Mouse (Mus musculus) liver, adult (tissue): ENCODE data around the gene Tmem270.

Source experiments
- GATA4 ChIP-seq: IDR thresholded peaks from 2 replicates; pipeline ENCODE4 v1.6.1; 2014; ENCODE audit warnings: mild to moderate bottlenecking, low read length; ENCODE audit not compliant: insufficient replicate concordance

Tmem270 gene

GRCm38 (mm10) chr5:134934666-134935065, 28.1 kb upstream of the Tmem270 start:
- TF ChIP-seq GATA4 = no peak

DNA sequence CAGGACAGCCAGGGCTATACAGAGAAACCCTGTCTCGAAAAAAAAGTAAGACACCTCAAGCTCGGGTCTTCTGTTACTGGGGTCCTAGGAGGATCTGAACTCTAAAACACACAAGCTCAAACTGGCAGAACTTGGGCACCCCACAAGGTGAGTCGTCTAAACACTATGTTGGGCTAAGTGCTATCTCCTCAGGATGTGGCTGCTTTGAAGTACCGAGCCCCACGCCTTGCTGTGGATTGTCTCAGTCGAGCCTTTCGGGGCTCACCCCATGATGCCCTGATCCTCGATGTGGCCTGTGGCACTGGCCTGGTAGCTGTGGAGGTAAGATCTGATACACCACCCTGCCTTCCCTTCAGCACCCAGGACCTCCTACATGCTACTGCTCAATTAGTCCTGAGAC, 26.7 kb upstream of the Tmem270 start:
- no peak for TF ChIP-seq GATA4

GRCm38 (mm10) chr5:134932903-134933276, 26.4 kb upstream of the Tmem270 start:
- TF ChIP-seq GATA4 = no peak

GRCm38 (mm10) chr5:134932179-134932902, 25.8 kb upstream of the Tmem270 start, which contains the start of gene Mettl27:
Gene Mettl27 (plus strand): TSS chr5:134932368.
- no peak for TF ChIP-seq GATA4

GRCm38 (mm10) chr5:134929988-134930387, 23.5 kb upstream of the Tmem270 start:
- TF ChIP-seq GATA4 = no peak

- TF ChIP-seq GATA4 = no peak
These were observed 20.2 kb upstream of the Tmem270 start for GRCm38 (mm10) chr5:134926726-134927125.

- TF ChIP-seq GATA4 = no peak
These were observed 16.6 kb upstream of the Tmem270 start for GRCm38 (mm10) chr5:134923141-134923540.

GRCm38 (mm10) chr5:134921106-134921505, 14.6 kb upstream of the Tmem270 start:
- no peak for TF ChIP-seq GATA4

DNA sequence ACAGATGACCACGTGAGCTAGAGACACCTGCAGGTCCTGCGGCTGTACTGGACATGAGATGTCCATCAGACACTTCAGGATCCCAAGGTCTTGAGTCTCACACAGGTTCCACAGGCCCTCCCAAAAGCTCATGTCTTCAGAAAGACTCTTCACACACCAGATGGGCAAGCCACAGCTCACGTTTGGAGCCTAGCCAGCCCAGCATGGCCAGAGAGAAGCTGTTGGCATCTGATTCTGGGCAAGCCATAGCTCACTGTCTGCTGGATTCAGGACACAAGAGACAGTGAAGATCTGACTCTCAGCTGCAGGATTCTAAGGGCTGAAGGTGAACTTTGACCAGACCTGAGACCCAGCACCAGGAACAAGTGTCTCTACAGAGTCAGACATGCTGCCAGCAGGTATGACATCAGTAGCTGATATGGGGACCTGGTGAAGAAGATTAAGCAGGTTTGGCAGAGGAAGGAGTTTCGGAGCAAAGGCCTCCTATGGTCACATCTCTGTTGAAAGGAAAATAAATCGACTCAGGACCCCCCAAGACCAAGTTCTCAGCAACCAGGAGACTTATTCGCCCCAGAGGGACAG, 13.7 kb upstream of the Tmem270 start:
- TF ChIP-seq GATA4 = no peak

GRCm38 (mm10) chr5:134919097-134919496, 12.6 kb upstream of the Tmem270 start:
- no peak for TF ChIP-seq GATA4

- no peak for TF ChIP-seq GATA4
These were observed 11.7 kb upstream of the Tmem270 start for GRCm38 (mm10) chr5:134918071-134918832.

GRCm38 (mm10) chr5:134915311-134915710, 8.8 kb upstream of the Tmem270 start, which contains the start of gene Cldn13:
Gene Cldn13 (minus strand): TSS chr5:134915526.
- TF ChIP-seq GATA4 = no peak

DNA sequence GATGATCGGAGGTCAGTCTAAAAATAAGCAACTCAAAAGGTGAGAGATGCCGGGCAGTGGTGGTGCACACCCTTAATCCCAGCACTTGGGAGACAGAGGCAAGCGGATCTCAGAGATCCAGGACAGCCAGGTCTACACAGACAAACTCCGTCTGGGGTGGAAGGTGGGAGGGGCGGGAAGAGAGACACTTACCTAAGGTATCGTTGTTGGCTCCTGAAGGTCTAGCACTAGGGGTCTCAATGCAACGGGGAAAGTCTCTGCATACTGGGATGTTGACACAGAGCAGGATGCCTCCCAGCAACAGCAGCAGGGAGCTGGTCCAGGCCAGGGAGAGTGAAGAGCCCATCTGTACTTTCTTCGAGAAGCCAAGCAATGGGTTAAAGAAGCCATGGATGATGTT, 8.0 kb upstream of the Tmem270 start:
- TF ChIP-seq GATA4 = no peak

GRCm38 (mm10) chr5:134913753-134914152, 7.2 kb upstream of the Tmem270 start:
- no peak for TF ChIP-seq GATA4

- TF ChIP-seq GATA4 = no peak
These were observed 6.8 kb upstream of the Tmem270 start for GRCm38 (mm10) chr5:134913352-134913751.

GRCm38 (mm10) chr5:134911901-134912300, 5.4 kb upstream of the Tmem270 start:
- TF ChIP-seq GATA4 = no peak

DNA sequence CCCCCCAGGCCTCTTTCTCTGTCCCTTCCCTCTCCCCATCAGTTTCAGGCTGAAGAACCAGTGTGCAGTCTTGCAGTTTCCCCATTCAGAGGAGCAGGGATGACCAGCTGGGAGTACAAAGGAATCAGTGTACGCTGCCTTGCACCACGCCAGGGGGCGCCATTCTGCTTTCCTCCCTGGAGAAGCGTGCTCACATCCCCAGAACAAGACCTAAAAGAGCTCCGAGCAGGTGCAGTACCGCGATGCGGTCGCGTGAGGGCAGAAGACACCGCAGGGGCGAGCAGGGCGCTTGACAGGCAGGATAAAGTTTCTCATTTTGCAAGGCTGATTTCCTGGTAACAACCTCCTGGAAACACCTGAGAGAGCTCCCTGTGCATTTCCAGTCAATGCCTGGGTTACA, 602 bp upstream of the Tmem270 start:
- no peak for TF ChIP-seq GATA4

DNA sequence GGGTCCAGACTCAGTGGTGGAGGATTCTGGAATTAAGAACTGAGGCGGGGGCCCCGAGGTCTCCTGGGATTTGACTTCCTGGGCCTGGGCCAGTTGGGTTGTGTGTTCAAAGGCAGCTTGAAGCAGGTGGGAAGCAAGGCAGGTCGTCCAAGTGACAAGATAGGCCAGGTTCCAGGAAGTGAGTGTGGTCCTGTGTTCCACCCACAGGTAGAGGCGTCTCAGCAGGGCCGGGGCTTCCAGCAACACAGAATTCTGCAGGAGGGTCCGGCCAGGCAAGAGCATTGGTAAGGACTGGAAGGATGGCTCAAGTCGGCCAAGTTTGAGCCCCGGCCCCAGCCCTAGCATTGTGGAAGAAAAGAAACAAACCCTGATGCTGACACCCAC, 4.9 kb downstream of the Tmem270 start:
- no peak for TF ChIP-seq GATA4
